Mouse (Mus musculus) cerebellum, adult 9-10 months (tissue): ENCODE results near the gene Pdk2.

Experiments
- DNase-seq: peaks from one replicate; pipeline ENCODE4 v3.0.0; 2022

Gene Pdk2

GRCm38 (mm10) chr11:94985822-94986221 is 55.3 kb downstream of the Pdk2 start:
- DNase-seq: no peak

DNA sequence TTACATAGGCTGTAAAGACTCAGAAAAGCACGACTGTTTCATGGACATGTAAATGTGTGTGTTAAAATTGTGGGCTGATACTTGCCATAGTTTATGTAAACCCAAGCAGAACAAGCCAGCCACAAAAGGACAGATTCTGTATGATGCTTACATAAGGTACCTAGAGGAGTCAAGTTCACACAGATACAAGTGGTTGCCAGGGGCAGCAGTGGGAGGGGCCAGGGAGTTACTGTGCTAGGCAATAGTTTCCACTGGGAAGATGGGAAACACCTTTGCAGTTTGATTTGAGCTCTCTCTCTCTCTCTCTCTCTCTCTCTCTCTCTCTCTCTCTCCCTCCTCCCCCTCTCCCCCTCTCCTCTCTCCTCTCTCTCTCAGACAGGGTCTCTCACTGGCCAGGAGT is 56.0 kb downstream of the Pdk2 start:
- no peak for DNase-seq

- peak; percentile 43 for DNase-seq
Observed at GRCm38 (mm10) chr11:94979462-94980179, 61.5 kb downstream of the Pdk2 start.

GRCm38 (mm10) chr11:94978947-94979346 is 62.2 kb downstream of the Pdk2 start:
- DNase-seq: peak; percentile 98

GRCm38 (mm10) chr11:94978178-94978915 is 62.8 kb downstream of the Pdk2 start:
- peak; percentile 74 for DNase-seq
